Mouse (Mus musculus) mammary gland, adult 2 months (tissue): ENCODE data around the gene Mpp1. TPM values are rescaled to one million over a fixed set of nuclear protein-coding genes. Genes with fewer than 3 reads are reported as not detected.

Source experiments
- polyA plus RNA-seq: library from polyadenylated mRNA; depleted of rRNA; stranded (reverse); fragments of >200 nt; gene quantifications from 2 replicates; pipeline ENCODE4 v1.2.3, GENCODE M21; 2012; ENCODE audit warnings: low replicate concordance; rRNA removed

Gene Mpp1
- 73.2 and 91.9 TPM in 2 replicates for polyA plus RNA-seq

DNA sequence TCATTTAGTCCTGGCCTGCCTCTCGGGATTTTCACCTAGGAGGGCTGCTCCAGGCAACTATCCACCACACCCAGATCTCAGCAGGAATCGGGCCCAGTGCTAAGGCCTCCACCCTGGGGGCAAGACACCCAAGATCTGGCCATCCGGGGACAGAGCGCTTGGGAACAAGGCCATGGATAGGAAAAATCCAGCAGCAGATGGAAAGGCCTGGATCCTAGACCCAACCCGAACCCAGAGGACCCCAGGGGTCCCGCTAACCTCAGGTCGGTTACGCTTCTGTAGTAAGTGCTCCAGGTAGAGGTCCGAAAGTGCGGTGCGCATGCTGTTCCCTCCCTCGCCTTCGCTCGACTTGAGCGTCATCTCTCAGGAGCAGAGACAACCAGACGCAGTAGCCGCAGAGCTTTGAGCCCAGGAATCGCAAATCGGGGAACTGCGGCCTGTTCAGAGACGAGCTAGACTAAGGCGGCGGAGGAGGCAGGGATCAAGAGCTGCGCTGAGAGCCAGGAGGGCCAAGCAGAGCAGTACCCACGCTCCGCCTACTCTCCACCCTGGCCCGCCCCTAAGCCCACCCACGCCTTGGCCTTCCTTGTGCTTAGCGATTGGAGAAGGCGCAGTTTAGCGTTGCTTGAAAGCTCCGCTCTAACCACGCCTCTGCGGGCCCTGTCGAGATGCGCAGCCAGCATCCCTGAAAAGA lies at the start of gene Mpp1:
TSS of gene Mpp1 (minus strand) at position 550 of the 694 bp plus-strand sequence.

DNA sequence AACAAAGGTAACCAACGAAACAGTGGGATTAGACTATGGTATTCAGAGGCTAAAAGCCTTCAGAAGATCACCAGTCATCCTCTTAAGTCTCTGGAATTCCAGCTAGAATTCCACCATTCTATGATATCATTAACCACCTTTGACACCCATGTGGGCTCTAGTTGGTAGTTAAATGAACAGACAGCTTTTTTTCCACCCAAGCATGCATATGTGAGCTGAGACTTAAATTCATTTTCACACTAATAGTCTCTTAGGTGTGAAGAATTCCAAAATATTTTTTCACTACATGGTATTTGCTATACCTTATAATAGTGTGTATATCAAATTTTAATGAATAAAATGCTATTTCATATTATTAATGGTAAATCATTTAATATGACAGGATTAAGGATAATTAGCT lies 32.9 kb upstream of the Mpp1 start, which contains the start of gene Smim9:
TSS of gene Smim9 (minus strand) at position 101 of the 400 bp plus-strand sequence.

DNA sequence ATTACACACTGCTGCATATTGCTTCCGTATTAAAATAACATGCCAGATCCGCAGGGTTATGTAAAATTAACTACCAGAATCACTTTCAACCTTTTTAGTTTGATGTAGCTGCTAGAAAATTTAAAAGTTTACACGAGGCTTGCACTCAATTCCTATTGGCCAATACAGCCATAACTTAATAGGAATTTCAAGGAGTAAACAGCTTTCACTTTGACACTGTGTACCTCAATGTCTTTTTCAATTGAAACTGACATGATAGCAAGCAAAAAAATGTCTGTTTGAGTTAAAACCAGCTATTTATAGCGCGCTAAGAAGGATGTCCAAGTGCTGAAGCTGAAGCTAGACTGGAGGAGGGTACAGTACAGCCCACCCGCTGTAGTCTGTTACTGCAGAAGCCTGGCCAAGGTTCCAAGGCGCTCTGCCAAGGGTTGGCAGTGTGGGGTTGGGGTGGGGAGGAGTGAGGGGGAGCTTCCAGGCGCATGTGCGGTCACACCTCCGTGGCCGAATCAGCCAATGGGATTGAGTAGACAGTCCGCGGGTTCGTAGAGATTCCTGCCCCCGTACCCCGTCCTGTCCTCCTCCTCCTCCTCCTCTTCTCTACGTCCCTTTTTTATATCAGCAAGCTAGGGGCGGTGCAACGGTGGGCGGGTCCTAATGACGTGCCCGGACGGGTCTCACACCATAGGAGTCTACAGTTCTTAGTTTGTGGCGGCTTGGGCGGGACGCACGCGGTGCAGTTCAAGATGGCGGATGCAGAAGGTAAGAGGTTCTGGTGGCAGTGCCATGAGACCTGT lies 35.2 kb downstream of the Mpp1 start, which contains the start of gene Dkc1:
TSS of gene Dkc1 (plus strand) at position 486 of the 794 bp plus-strand sequence.

DNA sequence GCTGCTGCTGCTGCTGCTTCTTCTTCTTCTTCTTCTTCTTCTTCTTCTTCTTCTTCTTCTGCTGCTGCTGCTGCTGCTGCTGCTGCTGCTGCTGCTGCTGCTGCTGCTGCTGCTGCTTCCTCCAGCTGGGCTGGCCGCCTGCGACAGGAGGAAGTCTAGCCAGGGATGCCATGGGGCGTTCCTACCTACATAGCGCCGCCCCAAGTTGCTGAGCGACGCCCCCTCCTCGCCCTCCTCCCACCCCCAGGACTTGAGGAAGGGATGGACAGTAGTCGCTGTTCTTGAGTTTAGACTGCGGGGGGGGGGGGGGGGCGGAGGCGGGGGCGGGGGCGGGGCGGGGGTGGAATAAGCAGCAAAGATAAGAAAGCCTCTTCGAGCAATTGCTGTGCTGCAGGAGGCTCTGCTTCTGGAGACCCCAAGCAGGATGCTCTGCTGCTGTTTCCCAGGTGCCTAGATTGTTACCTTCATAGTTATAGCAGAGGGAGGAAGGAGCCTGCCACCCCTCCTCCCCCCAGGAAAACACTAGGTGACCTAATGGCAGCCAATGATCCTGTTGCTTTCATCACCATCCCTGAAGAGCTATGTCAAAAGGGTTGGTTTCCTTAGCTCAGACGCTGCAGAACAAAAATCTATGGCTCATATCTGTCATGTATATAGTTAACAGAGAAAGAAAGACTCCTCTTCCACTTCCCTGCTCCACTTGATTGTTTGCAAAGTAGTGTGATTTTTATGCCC lies 45.9 kb downstream of the Mpp1 start, which contains the start of gene Gab3:
TSS of gene Gab3 (minus strand) at position 685 of the 735 bp plus-strand sequence.

Other genes with a start within 250 kb of the Mpp1 start
- gene Gab3, start 45.6 kb downstream of the Mpp1 start, polyA plus RNA-seq = 1.8 and 2.8 TPM in 2 replicates
- 8.1 and 25.7 TPM in 2 replicates for gene Dkc1, start 35.2 kb downstream of the Mpp1 start, polyA plus RNA-seq
- gene Smim9, start 32.8 kb upstream of the Mpp1 start, polyA plus RNA-seq = not detected in 2 replicates